Mouse (Mus musculus) myocyte (in vitro differentiated cells): ENCODE measurements around the gene Mgrn1. TPM values are rescaled to one million over a fixed set of nuclear protein-coding genes. Genes with fewer than 3 reads are reported as not detected.

Experiments
- H3K27me3 ChIP-seq: one replicate; pipeline ENCODE4 v1.6.1; 2011; ENCODE audit not compliant: control insufficient read depth, insufficient read depth, insufficient read length
- H3K36me3 ChIP-seq: one replicate; pipeline ENCODE4 v1.6.1; 2011; ENCODE audit not compliant: control insufficient read depth, insufficient read depth
- H3K4me2 ChIP-seq: one replicate; pipeline ENCODE4 v1.6.1; 2011; ENCODE audit warnings: low read depth, control low read depth
- H3K4me3 ChIP-seq: one replicate; pipeline ENCODE4 v1.5.1; 2011; ENCODE audit warnings: mild to moderate bottlenecking, control low read depth, moderate library complexity
- H3K79me2 ChIP-seq: one replicate; pipeline ENCODE4 v1.6.1; 2011; ENCODE audit not compliant: control insufficient read depth, insufficient read depth
- H3ac ChIP-seq: one replicate; pipeline ENCODE4 v1.6.1; 2011; ENCODE audit not compliant: control insufficient read depth, insufficient read length
- CEBPB ChIP-seq: IDR thresholded peaks from 2 replicates; pipeline ENCODE4 v1.6.1; 2011; ENCODE audit warnings: mild to moderate bottlenecking, moderate library complexity; ENCODE audit not compliant: poor library complexity, insufficient read depth, severe bottlenecking
- E2F4 ChIP-seq: IDR thresholded peaks from one replicate; pipeline ENCODE4 v1.6.1; 2011; ENCODE audit warnings: mild to moderate bottlenecking, control low read depth, moderate library complexity; ENCODE audit not compliant: insufficient read depth
- MAX ChIP-seq: IDR thresholded peaks from one replicate; pipeline ENCODE4 v1.6.1; 2011; ENCODE audit warnings: low read depth, mild to moderate bottlenecking, control low read depth
- MYOD1 ChIP-seq, 3 experiments: IDR thresholded peaks; one replicate each; pipeline ENCODE4 v1.6.1; 2011; ENCODE audit warnings: control low read depth in 2 of 3, low read depth in 2 of 3, mild to moderate bottlenecking in 2 of 3, moderate library complexity in 1 of 3; ENCODE audit not compliant: insufficient read length in 2 of 3, control insufficient read depth in 1 of 3
- MYOG ChIP-seq, 3 experiments: IDR thresholded peaks; one replicate each; pipeline ENCODE4 v1.6.1; 2011; ENCODE audit warnings: control low read depth in 2 of 3, low read depth in 2 of 3, mild to moderate bottlenecking in 2 of 3; ENCODE audit not compliant: insufficient read length in 2 of 3, control insufficient read depth in 1 of 3, insufficient read depth in 1 of 3
- POLR2A ChIP-seq: IDR thresholded peaks from one replicate; pipeline ENCODE4 v1.6.1; 2011; ENCODE audit warnings: low read depth, mild to moderate bottlenecking, control low read depth, moderate library complexity; ENCODE audit not compliant: insufficient read length
- POLR2AphosphoS2 ChIP-seq: IDR thresholded peaks from one replicate; pipeline ENCODE4 v1.6.1; 2011; ENCODE audit warnings: low read depth, control low read depth; ENCODE audit not compliant: insufficient read length
- REST ChIP-seq: IDR thresholded peaks from one replicate; pipeline ENCODE4 v1.6.1; 2011; ENCODE audit warnings: mild to moderate bottlenecking, control low read depth, moderate library complexity; ENCODE audit not compliant: insufficient read depth, insufficient read length
- SRF ChIP-seq: IDR thresholded peaks from one replicate; pipeline ENCODE4 v1.6.1; 2011; ENCODE audit warnings: low read depth; ENCODE audit not compliant: control insufficient read depth, insufficient read length
- TCF12 ChIP-seq: IDR thresholded peaks from one replicate; pipeline ENCODE4 v1.6.1; 2011; ENCODE audit warnings: mild to moderate bottlenecking, control low read depth; ENCODE audit not compliant: poor library complexity, insufficient read depth, severe bottlenecking
- TCF3 ChIP-seq: IDR thresholded peaks from one replicate; pipeline ENCODE4 v1.6.1; 2011; ENCODE audit warnings: low read depth, control low read depth; ENCODE audit not compliant: insufficient read length
- USF1 ChIP-seq: IDR thresholded peaks from one replicate; pipeline ENCODE4 v1.6.1; 2011; ENCODE audit warnings: low read depth, mild to moderate bottlenecking, control low read depth, moderate library complexity
- polyA plus RNA-seq: library from polyadenylated mRNA; unstranded; fragments of >200 nt; fragmentation: generic; extraction: Trizol; gene quantifications from one replicate; pipeline ENCODE4 v1.2.1, GENCODE M21; 2012; ENCODE audit warnings: missing spikeins

Gene Mgrn1
- polyA plus RNA-seq, 1 experiment = 59.3 TPM

- Histone ChIP-seq H3K79me2 (no peaks in the 10 kb centered on the region), H3ac (no peak overlapping the region), H3K4me3 (no peak overlapping the region), H3K36me3 (no peaks in the 10 kb centered on the region), H3K4me2 (no peak overlapping the region), H3K27me3 (no peaks in the 10 kb centered on the region)
- TF ChIP-seq USF1 (no peak), POLR2A (no peak), MYOG (IDR thresholded peaks at IDR 0.05; ENCODE audit: control insufficient read depth in 1 of 3, insufficient read depth in 1 of 3, insufficient read length in 2 of 3, low read depth in 2 of 3) (peak in 2 of 3 experiments; percentile 27 to 57), TCF3 (no peak), E2F4 (no peak), REST (no peak), MYOD1 (IDR thresholded peaks at IDR 0.05; ENCODE audit: control insufficient read depth in 1 of 3, insufficient read length in 2 of 3, low read depth in 2 of 3) (peak in 1 of 3 experiments; percentile 31), POLR2AphosphoS2 (peak; percentile 63), TCF12 (no peak), CEBPB (no peak)
These were observed 23.1 kb upstream of the Mgrn1 start for GRCm38 (mm10) chr16:4862863-4863483.

DNA sequence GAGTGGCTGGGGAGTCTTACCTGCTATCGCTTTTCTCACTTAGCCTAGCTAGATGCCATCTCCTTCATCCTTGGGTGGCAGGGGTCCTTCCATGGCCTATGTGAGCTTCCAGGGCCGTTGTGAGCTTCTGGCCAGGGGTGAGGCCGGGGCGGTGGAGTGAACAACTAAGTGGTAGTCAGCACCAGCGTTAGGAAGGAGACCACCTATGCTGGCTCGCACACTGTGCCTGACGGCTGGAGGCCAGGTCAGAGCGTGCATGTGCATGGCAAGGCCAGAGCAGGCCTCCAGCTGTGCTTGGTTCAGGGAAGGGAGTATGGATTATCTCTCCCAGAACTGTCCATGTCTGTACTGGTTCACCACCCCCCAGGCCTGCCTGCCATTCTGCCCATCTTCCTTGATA, 22.3 kb upstream of the Mgrn1 start:
- H3K36me3 ChIP-seq = no peaks in the 10 kb centered on the region
- TF ChIP-seq POLR2A = peak; percentile 36
- peak; percentile 76 for TF ChIP-seq POLR2AphosphoS2
- TF ChIP-seq CEBPB = no peak
- no peak for TF ChIP-seq E2F4

DNA sequence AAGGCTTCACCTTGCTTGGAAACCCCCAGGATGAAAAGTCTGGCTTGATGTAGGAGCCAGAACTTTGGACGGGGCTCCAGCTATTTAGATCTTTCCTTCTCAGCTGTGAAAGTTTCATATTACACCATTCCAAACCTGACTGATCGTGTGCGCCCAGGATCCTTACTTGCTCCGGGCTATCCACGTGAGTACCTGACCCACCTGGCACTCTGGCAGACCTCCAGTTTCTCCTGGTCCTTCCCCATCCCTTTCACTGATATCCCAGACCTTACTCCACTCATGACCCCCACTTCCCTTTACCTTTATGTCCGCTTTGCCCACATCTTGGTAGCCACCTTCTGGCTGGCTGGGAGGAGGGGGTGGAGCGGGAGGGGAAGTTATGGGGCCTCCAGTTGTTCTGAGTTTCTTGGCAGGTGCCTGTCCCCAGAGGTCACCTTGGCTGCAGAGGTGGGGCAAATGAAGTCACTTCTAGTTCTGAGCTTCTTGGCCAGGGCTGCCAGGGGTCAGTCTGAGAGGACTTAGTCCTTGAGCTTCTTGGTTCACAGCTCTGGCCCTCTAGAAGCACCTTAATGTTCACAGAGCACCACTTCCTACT, 19.9 kb upstream of the Mgrn1 start:
- H3ac ChIP-seq = no peak overlapping the region
- H3K4me3 ChIP-seq = no peak overlapping the region
- no peaks in the 10 kb centered on the region for H3K79me2 ChIP-seq
- TF ChIP-seq MAX (no peak), POLR2AphosphoS2 (peak; percentile 49)
- H3K27me3 ChIP-seq = no peaks in the 10 kb centered on the region
- no peak overlapping the region for H3K4me2 ChIP-seq
- no peaks in the 10 kb centered on the region for H3K36me3 ChIP-seq

More for the DNA sequence above, 22.3 kb upstream of the Mgrn1 start:
- Histone ChIP-seq H3K4me3 (no peak overlapping the region), H3K4me2 (no peak overlapping the region), H3K27me3 (no peaks in the 10 kb centered on the region), H3K79me2 (no peaks in the 10 kb centered on the region), H3ac (no peak overlapping the region)

GRCm38 (mm10) chr16:4870490-4870889, 15.6 kb upstream of the Mgrn1 start:
- no peak overlapping the region for H3K4me3 ChIP-seq
- peaks cover 9% of the 10 kb centered on the region for H3K36me3 ChIP-seq
- TF ChIP-seq TCF12 (no peak), MAX (no peak), REST (no peak), CEBPB (no peak), E2F4 (no peak), SRF (no peak), POLR2AphosphoS2 (no peak), TCF3 (no peak), MYOG (IDR thresholded peaks at IDR 0.05; ENCODE audit: control insufficient read depth in 1 of 3, insufficient read depth in 1 of 3, insufficient read length in 2 of 3, low read depth in 2 of 3) (no peak), MYOD1 (IDR thresholded peaks at IDR 0.05; ENCODE audit: control insufficient read depth in 1 of 3, insufficient read length in 2 of 3, low read depth in 2 of 3) (no peak), POLR2A (no peak), USF1 (no peak)
- no peaks in the 10 kb centered on the region for H3K79me2 ChIP-seq
- no peaks in the 10 kb centered on the region for H3K27me3 ChIP-seq
- H3ac ChIP-seq = no peak overlapping the region
- H3K4me2 ChIP-seq = no peak overlapping the region

GRCm38 (mm10) chr16:4871926-4872325, 14.1 kb upstream of the Mgrn1 start:
- H3K79me2 ChIP-seq = peaks cover 12% of the 10 kb centered on the region
- H3K4me2 ChIP-seq = no peak overlapping the region
- TF ChIP-seq MYOD1 (IDR thresholded peaks at IDR 0.05; ENCODE audit: control insufficient read depth in 1 of 3, insufficient read length in 2 of 3, low read depth in 2 of 3) (no peak), TCF3 (no peak), MYOG (IDR thresholded peaks at IDR 0.05; ENCODE audit: control insufficient read depth in 1 of 3, insufficient read depth in 1 of 3, insufficient read length in 2 of 3, low read depth in 2 of 3) (no peak), TCF12 (no peak), POLR2A (no peak)
- no peaks in the 10 kb centered on the region for H3K27me3 ChIP-seq
- H3K36me3 ChIP-seq = peaks cover 9% of the 10 kb centered on the region
- no peak overlapping the region for H3K4me3 ChIP-seq
- H3ac ChIP-seq = no peak overlapping the region
